Mouse (Mus musculus) MEL-GATA-1-ER (cell line): Measurements from ENCODE around the gene Cmc2.

Source experiments
- DNase-seq: peaks from one replicate; pipeline ENCODE4 v3.0.0-alpha.2; 2012; ENCODE audit warnings: low read depth; ENCODE audit errors: extremely low read depth

Gene Cmc2

GRCm38 (mm10) chr8:116852042-116852441 is 69.2 kb downstream of the Cmc2 start:
- DNase-seq = no peak

- DNase-seq = no peak
Observed at GRCm38 (mm10) chr8:116848042-116848441, 73.2 kb downstream of the Cmc2 start.

GRCm38 (mm10) chr8:116842678-116843077 is 78.6 kb downstream of the Cmc2 start:
- no peak for DNase-seq
